Mouse (Mus musculus) intestine, postnatal 0 days (tissue): ENCODE measurements around the gene Dtnbp1. TPM values are rescaled to one million over a fixed set of nuclear protein-coding genes. Genes with fewer than 3 reads are reported as not detected.

Experiments used
- ATAC-seq: fragments of 200-750 bp; cut with Nextera tagmentation; 2 replicates; pipeline ENCODE4 v1.8.0; 2017; ENCODE audit warnings: mild to moderate bottlenecking, moderate TSS enrichment, moderate library complexity
- H3K27ac ChIP-seq: fragments of 300-500 bp; sonication (generic); 2 replicates; pipeline ENCODE4 v1.5.1; 2014; ENCODE audit warnings: mild to moderate bottlenecking, low read depth, low read length, moderate library complexity
- H3K27me3 ChIP-seq: fragments of 300-500 bp; sonication (generic); replicated peaks from 2 replicates; pipeline ENCODE4 v1.6.1; 2014; ENCODE audit warnings: low read length, mixed read lengths; ENCODE audit not compliant: control insufficient read depth, insufficient read depth
- H3K36me3 ChIP-seq: fragments of 300-500 bp; sonication (generic); 2 replicates; pipeline ENCODE4 v1.6.1; 2014; ENCODE audit warnings: mild to moderate bottlenecking, moderate library complexity; ENCODE audit not compliant: control insufficient read depth, insufficient read depth
- H3K4me1 ChIP-seq: fragments of 300-500 bp; sonication (generic); replicated peaks from 2 replicates; pipeline ENCODE4 v1.6.1; 2014; ENCODE audit warnings: antibody characterized with exemption, low read length, mixed read lengths; ENCODE audit not compliant: control insufficient read depth, insufficient read depth
- H3K4me2 ChIP-seq: fragments of 300-500 bp; sonication (generic); replicated peaks from 2 replicates; pipeline ENCODE4 v1.6.1; 2014; ENCODE audit warnings: low read depth, mild to moderate bottlenecking, moderate library complexity
- H3K4me3 ChIP-seq: fragments of 300-500 bp; sonication (generic); 2 replicates; pipeline ENCODE4 v1.5.1; 2014; ENCODE audit warnings: low read depth, low read length
- H3K9ac ChIP-seq: fragments of 300-500 bp; sonication (generic); 2 replicates; pipeline ENCODE4 v1.6.1; 2014; ENCODE audit warnings: mild to moderate bottlenecking, low read depth, low read length
- H3K9me3 ChIP-seq: fragments of 300-500 bp; sonication (generic); 2 replicates; pipeline ENCODE4 v1.6.1; 2016; ENCODE audit warnings: mixed run types; ENCODE audit not compliant: control insufficient read depth
- CTCF ChIP-seq: sonication (generic); IDR thresholded peaks from 2 replicates; pipeline ENCODE4 v1.5.1; 2016; ENCODE audit warnings: low read depth, mild to moderate bottlenecking, control low read depth, antibody characterized with exemption, moderate library complexity
- WGBS: fragments of 180-500 bp; shearing (Covaris S2); extraction: QIAGEN DNeasy Blood & Tissue Kit; methylation state at CpG from one replicate; pipeline ENCODE4 v1.1.7; 2014; 5-methylcytosine and 5-hydroxymethylcytosine counted together
- polyA plus RNA-seq: library from polyadenylated mRNA; unstranded; fragments of >200 nt; fragmentation: Nextera tagmentation; extraction: Ambion mirVana; gene quantifications from 2 replicates; pipeline ENCODE4 v1.2.1, GENCODE M21; 2015

Dtnbp1 gene
- polyA plus RNA-seq, 1 experiment from 2014 or later, result 65.2 TPM

DNA sequence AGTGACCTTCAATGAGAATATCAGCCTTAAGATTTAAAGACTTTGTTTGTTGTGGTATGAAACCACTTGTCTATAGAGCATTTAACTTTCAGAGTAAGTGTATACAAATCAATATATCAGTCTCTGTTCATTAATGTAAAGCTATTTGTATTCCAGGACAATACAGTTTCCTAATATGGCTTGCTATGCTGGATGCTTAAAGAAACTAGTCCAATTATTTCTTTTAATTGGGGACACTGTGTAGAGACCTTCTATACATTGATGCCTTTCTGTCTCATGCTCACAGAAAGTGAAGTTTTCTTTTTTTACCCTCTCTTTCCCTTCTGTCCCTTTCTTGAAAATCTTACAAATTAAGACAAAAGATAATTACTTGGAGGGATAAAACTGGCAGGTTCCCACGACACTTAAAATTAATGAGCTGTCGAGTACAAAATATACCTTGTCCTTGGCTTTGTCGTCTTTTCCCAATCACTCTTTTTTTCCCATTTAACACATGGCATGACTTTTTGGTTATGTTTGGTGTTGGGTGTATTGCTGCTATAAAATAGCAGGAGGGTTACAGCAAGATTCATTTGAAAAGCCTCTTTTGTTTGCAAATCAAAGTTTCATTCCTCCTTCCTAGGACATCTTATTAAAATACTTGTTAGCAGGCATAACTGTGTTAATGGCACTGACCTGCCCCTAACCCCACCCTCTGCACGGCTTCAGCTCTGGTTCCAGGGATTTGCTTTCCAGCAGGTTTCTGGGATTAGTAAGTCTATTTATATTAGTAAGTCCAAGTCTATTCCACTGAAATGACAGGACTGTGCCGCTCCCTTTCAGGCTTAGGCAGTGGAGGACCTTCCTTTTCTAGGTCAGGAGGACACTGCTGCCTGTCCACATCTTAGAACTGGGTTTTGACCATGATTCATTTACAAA is 109.9 kb downstream of the Dtnbp1 start:
- H3K36me3 ChIP-seq, result peaks cover 16% of the 10 kb centered on the region
- no peak overlapping the region for H3K4me3 ChIP-seq
- no peak overlapping the region for H3K9ac ChIP-seq
- no peaks in the 10 kb centered on the region for H3K9me3 ChIP-seq
- H3K27me3 ChIP-seq, result no peaks in the 10 kb centered on the region
- no peak for ATAC-seq
- no peaks in the 10 kb centered on the region for H3K4me1 ChIP-seq
- H3K27ac ChIP-seq, result no peak overlapping the region
- TF ChIP-seq CTCF, result no peak
- WGBS, result 54% methylated on average over 5 of the region's 5 CpGs
- no peak overlapping the region for H3K4me2 ChIP-seq

DNA sequence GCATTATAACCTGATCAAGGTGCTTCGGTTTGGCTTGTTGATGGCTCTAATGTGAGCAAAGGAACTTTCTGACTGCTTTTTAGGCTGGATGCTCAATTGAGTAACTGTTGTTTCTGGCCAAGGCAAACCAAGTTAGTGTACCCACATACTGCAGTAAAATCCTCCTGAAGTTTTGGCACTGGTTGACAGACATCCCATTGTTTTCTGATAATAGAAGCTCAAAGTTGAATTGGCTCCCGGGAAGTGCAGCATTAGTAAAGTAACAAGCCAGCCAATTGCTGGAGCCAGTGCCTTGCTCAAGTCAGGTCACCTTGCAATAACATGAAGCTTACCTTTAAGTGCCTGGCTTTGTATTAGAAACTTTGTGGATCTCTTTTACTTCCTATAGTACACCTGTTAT is 111.3 kb downstream of the Dtnbp1 start:
- peaks cover 2% of the 10 kb centered on the region; the same call in 1 of the 2 replicates for H3K36me3 ChIP-seq
- no peaks in the 10 kb centered on the region for H3K27me3 ChIP-seq
- no peaks in the 10 kb centered on the region for H3K9me3 ChIP-seq
- no peak for TF ChIP-seq CTCF
- WGBS, result 73% methylated on average over 2 of the region's 2 CpGs
- no peak overlapping the region for H3K9ac ChIP-seq
- no peak overlapping the region for H3K4me3 ChIP-seq
- H3K27ac ChIP-seq, result no peak overlapping the region
- ATAC-seq, result no peak
- no peaks in the 10 kb centered on the region for H3K4me1 ChIP-seq
- no peak overlapping the region for H3K4me2 ChIP-seq

DNA sequence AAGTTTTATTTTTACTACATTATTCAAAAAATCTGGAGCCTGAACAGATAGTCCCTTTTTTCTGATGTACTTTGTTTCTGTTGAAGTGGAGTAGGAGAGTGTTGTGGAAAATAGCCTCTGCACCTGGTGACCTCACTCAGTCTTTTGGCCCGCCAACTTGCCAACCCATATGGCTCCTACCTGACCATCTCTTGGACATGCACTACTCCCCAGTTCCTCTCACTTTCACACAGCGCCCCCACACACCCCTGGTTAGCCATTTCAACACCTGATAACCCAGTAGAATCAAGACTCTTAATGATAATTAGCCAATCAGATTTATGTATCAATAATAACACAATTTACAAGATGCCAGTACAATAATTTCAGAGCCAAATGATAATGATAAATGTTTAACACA is 115.7 kb downstream of the Dtnbp1 start:
- no peak for TF ChIP-seq CTCF
- H3K27ac ChIP-seq, result no peak overlapping the region
- H3K9ac ChIP-seq, result no peak overlapping the region
- H3K4me2 ChIP-seq, result no peak overlapping the region
- H3K4me3 ChIP-seq, result no peak overlapping the region
- 0 out of 2 replicates have a peak, but pooled peaks cover under 1% of the 10 kb centered on the region for H3K36me3 ChIP-seq
- no peaks in the 10 kb centered on the region for H3K27me3 ChIP-seq
- no peak for ATAC-seq
- WGBS, result 92% methylated on average over 2 of the region's 2 CpGs
- no peaks in the 10 kb centered on the region for H3K4me1 ChIP-seq
- H3K9me3 ChIP-seq, result no peaks in the 10 kb centered on the region

DNA sequence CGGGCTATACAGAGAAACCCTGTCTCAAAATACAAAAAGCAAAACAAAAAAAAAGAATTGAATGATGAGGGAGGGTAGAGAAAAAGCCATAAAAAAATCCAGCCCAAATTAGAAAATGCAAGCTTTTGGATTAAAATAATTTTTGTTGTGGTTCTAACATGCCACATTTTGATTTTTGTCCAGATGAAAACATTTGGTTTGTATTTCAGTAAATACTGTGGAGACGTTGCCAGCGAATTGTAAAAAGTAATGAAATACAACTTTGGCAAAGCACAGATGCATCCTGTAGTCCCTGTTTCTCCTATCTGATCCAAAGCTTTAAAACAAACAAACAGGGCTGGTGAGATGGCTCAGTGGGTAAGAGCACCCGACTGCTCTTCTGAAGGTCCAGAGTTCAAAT is 120.9 kb downstream of the Dtnbp1 start:
- no peak for TF ChIP-seq CTCF
- no peak overlapping the region for H3K4me2 ChIP-seq
- WGBS, result 80% methylated on average over 4 of the region's 4 CpGs
- H3K27me3 ChIP-seq, result no peaks in the 10 kb centered on the region
- no peak for ATAC-seq
- no peaks in the 10 kb centered on the region for H3K36me3 ChIP-seq
- H3K4me1 ChIP-seq, result 0 out of 2 replicates have a peak, but pooled peaks cover 5% of the 10 kb centered on the region
- H3K4me3 ChIP-seq, result no peak overlapping the region
- H3K27ac ChIP-seq, result no peak overlapping the region
- no peak overlapping the region for H3K9ac ChIP-seq
- H3K9me3 ChIP-seq, result no peaks in the 10 kb centered on the region

DNA sequence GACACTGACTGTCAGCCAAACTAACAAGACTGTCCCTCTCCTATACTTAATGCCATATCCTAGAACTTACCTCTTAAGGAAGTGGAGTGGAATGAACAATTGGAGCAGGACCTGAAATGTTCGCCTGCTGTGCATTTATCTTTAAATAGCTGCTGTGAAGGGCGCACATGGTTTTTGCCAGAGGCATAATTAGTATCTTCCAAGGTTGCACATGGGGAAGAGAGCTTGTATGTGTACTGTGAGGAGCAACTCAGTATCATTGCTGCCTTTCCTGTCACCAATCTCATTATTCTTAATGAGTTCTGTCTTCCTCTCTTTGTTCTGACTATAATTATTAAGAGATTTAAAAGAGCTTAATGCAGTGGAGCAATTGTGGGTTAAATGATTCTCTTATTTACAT is 125.1 kb downstream of the Dtnbp1 start:
- Histone ChIP-seq H3K9me3 (no peaks in the 10 kb centered on the region), H3K4me2 (no peak overlapping the region), H3K27me3 (no peaks in the 10 kb centered on the region), H3K27ac (no peak overlapping the region), H3K36me3 (0 out of 2 replicates have a peak, but pooled peaks cover 5% of the 10 kb centered on the region), H3K4me3 (no peak overlapping the region), H3K4me1 (0 out of 2 replicates have a peak, but pooled peaks cover 5% of the 10 kb centered on the region), H3K9ac (no peak overlapping the region)
- no peak for ATAC-seq
- TF ChIP-seq CTCF, result no peak
- WGBS, result 81% methylated on average over 2 of the region's 2 CpGs

Other genes with a start within 250 kb of the Dtnbp1 start
- gene Gm9817, start 76.5 kb upstream of the Dtnbp1 start, polyA plus RNA-seq, result 0.23 and 0.27 TPM in 2 replicates